Mouse (Mus musculus) frontal cortex, postnatal 36 days (tissue): ENCODE measurements around the gene Asb11.
A peak's percentile ranks its signal among the peaks of the same experiment; 100 is the strongest.

Experiments
- DNase-seq, 2 experiments: peaks; one replicate each; pipeline ENCODE4 v3.0.0; 2022; ENCODE audit warnings: low spot score in 2 of 2

The Asb11 gene

GRCm38 (mm10) chrX:164436709-164437108 lies at the start of gene Asb11:
Gene Asb11, plus strand, starts transcription at chrX:164436994.
- DNase-seq: no peak

- no peak for DNase-seq
Observed at GRCm38 (mm10) chrX:164394091-164394490, 42.7 kb upstream of the Asb11 start.

GRCm38 (mm10) chrX:164398456-164398855 lies 38.3 kb upstream of the Asb11 start:
- peak in 1 of 2 experiments; percentile 45 for DNase-seq

- no peak for DNase-seq
Observed at GRCm38 (mm10) chrX:164405080-164405649, 31.6 kb upstream of the Asb11 start.

GRCm38 (mm10) chrX:164406133-164407022 lies 30.4 kb upstream of the Asb11 start:
- no peak for DNase-seq

GRCm38 (mm10) chrX:164408301-164408927 lies 28.4 kb upstream of the Asb11 start:
- no peak for DNase-seq

- DNase-seq: no peak
Observed at GRCm38 (mm10) chrX:164410562-164410961, 26.2 kb upstream of the Asb11 start.

- no peak for DNase-seq
Observed at GRCm38 (mm10) chrX:164416803-164417202, 20.0 kb upstream of the Asb11 start.

- no peak for DNase-seq
Observed at GRCm38 (mm10) chrX:164418008-164418407, 18.8 kb upstream of the Asb11 start.

GRCm38 (mm10) chrX:164419471-164419939 lies 17.3 kb upstream of the Asb11 start, which contains the start of gene Piga:
Gene Piga, plus strand, starts transcription at chrX:164419787.
- peak; percentile 87 to 95 for DNase-seq

- DNase-seq: no peak
Observed at GRCm38 (mm10) chrX:164419955-164420354, 16.8 kb upstream of the Asb11 start.

- DNase-seq: no peak
Observed at GRCm38 (mm10) chrX:164420518-164420917, 16.3 kb upstream of the Asb11 start.

GRCm38 (mm10) chrX:164424821-164425220 lies 12.0 kb upstream of the Asb11 start:
- DNase-seq: no peak

GRCm38 (mm10) chrX:164427295-164427694 lies 9.5 kb upstream of the Asb11 start:
- no peak for DNase-seq

GRCm38 (mm10) chrX:164428224-164428623 lies 8.6 kb upstream of the Asb11 start:
- no peak for DNase-seq

GRCm38 (mm10) chrX:164430621-164431020 lies 6.2 kb upstream of the Asb11 start:
- no peak for DNase-seq

GRCm38 (mm10) chrX:164431133-164431532 lies 5.7 kb upstream of the Asb11 start:
- no peak for DNase-seq

- DNase-seq: no peak
Observed at GRCm38 (mm10) chrX:164431541-164431940, 5.3 kb upstream of the Asb11 start.

GRCm38 (mm10) chrX:164432682-164433081 lies 4.1 kb upstream of the Asb11 start:
- no peak for DNase-seq

GRCm38 (mm10) chrX:164439462-164439861 lies 2.7 kb downstream of the Asb11 start:
- DNase-seq: no peak

GRCm38 (mm10) chrX:164440140-164440539 lies 3.3 kb downstream of the Asb11 start:
- no peak for DNase-seq

- no peak for DNase-seq
Observed at GRCm38 (mm10) chrX:164440703-164441102, 3.9 kb downstream of the Asb11 start.
